Mouse (Mus musculus): Measurements from ENCODE around the gene Ndufaf1. TPM values are rescaled to one million over a fixed set of nuclear protein-coding genes. Genes with fewer than 3 reads are reported as not detected.

The Ndufaf1 gene
- polyA plus RNA-seq (2012; fragmentation: generic; extraction: Trizol): 19.5 TPM

GRCm38 (mm10) chr2:119662220-119663182 lies at the start of gene Ndufaf1:
Ndufaf1 (minus strand) TSS chr2:119662827.
- peaks cover 19% of the 10 kb centered on the region for H3K79me2 ChIP-seq (ENCODE audit: control insufficient read depth, insufficient read depth)
- H3K36me3 ChIP-seq (ENCODE audit: control insufficient read depth, insufficient read depth): no peaks in the 10 kb centered on the region
- H3K27me3 ChIP-seq (ENCODE audit: control insufficient read depth, insufficient read depth, insufficient read length): no peaks in the 10 kb centered on the region
- H3ac ChIP-seq (ENCODE audit: control insufficient read depth, insufficient read length): peak within 1 kb of the TSS; percentile 49
- peak; percentile 34 for TF ChIP-seq MAX (IDR thresholded peaks at IDR 0.05; ENCODE audit: low read depth)
- peak; percentile 68 for TF ChIP-seq POLR2AphosphoS2 (IDR thresholded peaks at IDR 0.05; ENCODE audit: insufficient read length, low read depth)
- no peak for TF ChIP-seq MYOG (IDR thresholded peaks at IDR 0.05; ENCODE audit: control insufficient read depth in 1 of 3, insufficient read depth in 1 of 3, insufficient read length in 2 of 3, low read depth in 2 of 3)
- no peak for TF ChIP-seq E2F4 (IDR thresholded peaks at IDR 0.05; ENCODE audit: insufficient read depth)
- no peak for TF ChIP-seq TCF3 (IDR thresholded peaks at IDR 0.05; ENCODE audit: insufficient read length, low read depth)
- no peak for TF ChIP-seq SRF (IDR thresholded peaks at IDR 0.05; ENCODE audit: control insufficient read depth, insufficient read length, low read depth)
- no peak for TF ChIP-seq MYOD1 (IDR thresholded peaks at IDR 0.05; ENCODE audit: control insufficient read depth in 1 of 3, insufficient read length in 2 of 3, low read depth in 2 of 3)
- TF ChIP-seq USF1 (IDR thresholded peaks at IDR 0.05; ENCODE audit: low read depth): no peak
- no peak for TF ChIP-seq REST (IDR thresholded peaks at IDR 0.05; ENCODE audit: insufficient read depth, insufficient read length)
- no peak for TF ChIP-seq CEBPB (IDR thresholded peaks at IDR 0.05; ENCODE audit: insufficient read depth, poor library complexity, severe bottlenecking)
- TF ChIP-seq TCF12 (IDR thresholded peaks at IDR 0.05; ENCODE audit: insufficient read depth, poor library complexity, severe bottlenecking): no peak
- TF ChIP-seq POLR2A (IDR thresholded peaks at IDR 0.05; ENCODE audit: insufficient read length, low read depth): peak; percentile 59
- H3K4me2 ChIP-seq (ENCODE audit: low read depth): peak within 1 kb of the TSS; percentile 96
- H3K4me3 ChIP-seq: peak within 1 kb of the TSS; percentile 79

DNA sequence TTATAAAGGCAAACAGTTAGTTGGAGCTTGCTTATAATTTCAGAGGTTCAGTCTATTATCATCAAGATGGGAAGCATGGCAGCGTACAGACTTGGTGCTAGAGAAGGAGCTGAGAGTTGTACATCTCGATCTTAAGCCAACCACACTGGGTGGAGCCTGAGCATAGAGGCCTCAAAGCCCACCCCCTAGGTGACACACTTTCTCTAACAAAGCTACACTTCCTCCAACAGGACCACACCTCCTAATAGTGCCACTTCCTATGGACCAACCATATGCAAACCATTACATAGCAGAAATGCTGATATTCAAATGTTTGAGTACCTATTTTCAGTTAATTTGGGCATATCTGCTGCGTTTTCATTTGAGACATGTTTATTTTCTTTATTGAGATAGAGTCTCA lies 47.4 kb upstream of the Ndufaf1 start:
- TF ChIP-seq TCF3 (IDR thresholded peaks at IDR 0.05; ENCODE audit: insufficient read length, low read depth): no peak
- no peak for TF ChIP-seq CEBPB (IDR thresholded peaks at IDR 0.05; ENCODE audit: insufficient read depth, poor library complexity, severe bottlenecking)
- no peak for TF ChIP-seq MAX (IDR thresholded peaks at IDR 0.05; ENCODE audit: low read depth)
- no peak for TF ChIP-seq MYOG (IDR thresholded peaks at IDR 0.05; ENCODE audit: control insufficient read depth in 1 of 3, insufficient read depth in 1 of 3, insufficient read length in 2 of 3, low read depth in 2 of 3)
- no peak for TF ChIP-seq POLR2AphosphoS2 (IDR thresholded peaks at IDR 0.05; ENCODE audit: insufficient read length, low read depth)
- no peak for TF ChIP-seq TCF12 (IDR thresholded peaks at IDR 0.05; ENCODE audit: insufficient read depth, poor library complexity, severe bottlenecking)
- TF ChIP-seq REST (IDR thresholded peaks at IDR 0.05; ENCODE audit: insufficient read depth, insufficient read length): no peak
- no peak for TF ChIP-seq POLR2A (IDR thresholded peaks at IDR 0.05; ENCODE audit: insufficient read length, low read depth)
- TF ChIP-seq SRF (IDR thresholded peaks at IDR 0.05; ENCODE audit: control insufficient read depth, insufficient read length, low read depth): no peak
- no peak for TF ChIP-seq USF1 (IDR thresholded peaks at IDR 0.05; ENCODE audit: low read depth)
- no peak for TF ChIP-seq MYOD1 (IDR thresholded peaks at IDR 0.05; ENCODE audit: control insufficient read depth in 1 of 3, insufficient read length in 2 of 3, low read depth in 2 of 3)
- no peak for TF ChIP-seq E2F4 (IDR thresholded peaks at IDR 0.05; ENCODE audit: insufficient read depth)
- Histone ChIP-seq H3K36me3 (ENCODE audit: control insufficient read depth, insufficient read depth) (peaks cover 22% of the 10 kb centered on the region), H3K4me3 (no peak overlapping the region), H3ac (ENCODE audit: control insufficient read depth, insufficient read length) (no peak overlapping the region), H3K79me2 (ENCODE audit: control insufficient read depth, insufficient read depth) (no peaks in the 10 kb centered on the region), H3K27me3 (ENCODE audit: control insufficient read depth, insufficient read depth, insufficient read length) (no peaks in the 10 kb centered on the region), H3K4me2 (ENCODE audit: low read depth) (no peak overlapping the region)

DNA sequence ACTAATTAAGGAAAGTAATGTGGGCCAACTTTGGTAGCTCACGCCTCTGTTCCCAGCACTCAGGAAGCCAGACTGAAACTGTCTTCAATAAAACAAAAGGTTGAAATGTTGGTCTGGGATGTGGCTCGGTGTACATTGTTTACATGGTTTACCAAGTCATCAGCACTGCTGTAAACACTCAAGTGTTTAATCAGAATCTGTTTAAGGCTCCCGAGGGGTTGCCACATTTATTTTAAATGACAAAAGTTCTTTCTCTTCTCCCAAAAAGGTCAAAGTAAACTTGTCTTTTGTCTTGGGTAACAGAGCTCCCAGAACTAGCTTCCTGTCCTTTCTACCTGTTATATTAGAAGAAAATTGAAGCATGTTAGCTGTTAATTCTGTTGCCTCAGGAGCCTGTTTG lies 45.0 kb upstream of the Ndufaf1 start:
- H3K36me3 ChIP-seq (ENCODE audit: control insufficient read depth, insufficient read depth): peaks cover 17% of the 10 kb centered on the region
- no peak overlapping the region for H3K4me3 ChIP-seq
- no peak overlapping the region for H3K4me2 ChIP-seq (ENCODE audit: low read depth)
- H3K27me3 ChIP-seq (ENCODE audit: control insufficient read depth, insufficient read depth, insufficient read length): no peaks in the 10 kb centered on the region
- no peak for TF ChIP-seq SRF (IDR thresholded peaks at IDR 0.05; ENCODE audit: control insufficient read depth, insufficient read length, low read depth)
- no peak for TF ChIP-seq CEBPB (IDR thresholded peaks at IDR 0.05; ENCODE audit: insufficient read depth, poor library complexity, severe bottlenecking)
- no peak for TF ChIP-seq POLR2AphosphoS2 (IDR thresholded peaks at IDR 0.05; ENCODE audit: insufficient read length, low read depth)
- TF ChIP-seq REST (IDR thresholded peaks at IDR 0.05; ENCODE audit: insufficient read depth, insufficient read length): no peak
- TF ChIP-seq MYOG (IDR thresholded peaks at IDR 0.05; ENCODE audit: control insufficient read depth in 1 of 3, insufficient read depth in 1 of 3, insufficient read length in 2 of 3, low read depth in 2 of 3): no peak
- TF ChIP-seq POLR2A (IDR thresholded peaks at IDR 0.05; ENCODE audit: insufficient read length, low read depth): no peak
- TF ChIP-seq TCF3 (IDR thresholded peaks at IDR 0.05; ENCODE audit: insufficient read length, low read depth): no peak
- no peak for TF ChIP-seq TCF12 (IDR thresholded peaks at IDR 0.05; ENCODE audit: insufficient read depth, poor library complexity, severe bottlenecking)
- no peak for TF ChIP-seq E2F4 (IDR thresholded peaks at IDR 0.05; ENCODE audit: insufficient read depth)
- no peak for TF ChIP-seq USF1 (IDR thresholded peaks at IDR 0.05; ENCODE audit: low read depth)
- TF ChIP-seq MYOD1 (IDR thresholded peaks at IDR 0.05; ENCODE audit: control insufficient read depth in 1 of 3, insufficient read length in 2 of 3, low read depth in 2 of 3): no peak
- TF ChIP-seq MAX (IDR thresholded peaks at IDR 0.05; ENCODE audit: low read depth): no peak
- no peaks in the 10 kb centered on the region for H3K79me2 ChIP-seq (ENCODE audit: control insufficient read depth, insufficient read depth)
- no peak overlapping the region for H3ac ChIP-seq (ENCODE audit: control insufficient read depth, insufficient read length)

DNA sequence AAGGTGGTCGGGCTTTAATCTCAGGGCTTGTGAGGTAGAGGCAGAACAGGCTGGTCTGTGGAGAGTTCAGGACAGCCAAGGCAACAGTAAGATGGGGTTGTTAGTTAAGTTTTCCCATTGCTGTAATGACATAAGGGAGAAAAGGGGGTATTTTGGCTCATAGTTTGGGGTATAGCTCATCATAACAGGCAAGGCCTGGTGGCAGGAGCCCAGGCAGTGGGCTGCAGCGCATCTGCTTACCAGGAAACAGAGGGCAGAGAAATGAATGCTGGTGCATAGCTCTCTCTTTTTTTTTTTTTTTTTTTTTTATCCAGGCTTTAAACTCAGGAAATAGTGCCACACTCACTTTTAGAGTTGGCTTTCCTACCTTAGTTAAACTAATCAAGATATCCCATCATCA lies 40.5 kb upstream of the Ndufaf1 start:
- Histone ChIP-seq H3K4me3 (no peak overlapping the region), H3K4me2 (ENCODE audit: low read depth) (no peak overlapping the region), H3K79me2 (ENCODE audit: control insufficient read depth, insufficient read depth) (no peaks in the 10 kb centered on the region), H3K36me3 (ENCODE audit: control insufficient read depth, insufficient read depth) (peaks cover 8% of the 10 kb centered on the region), H3ac (ENCODE audit: control insufficient read depth, insufficient read length) (no peak overlapping the region), H3K27me3 (ENCODE audit: control insufficient read depth, insufficient read depth, insufficient read length) (no peaks in the 10 kb centered on the region)
- TF ChIP-seq E2F4 (IDR thresholded peaks at IDR 0.05; ENCODE audit: insufficient read depth) (no peak), SRF (IDR thresholded peaks at IDR 0.05; ENCODE audit: control insufficient read depth, insufficient read length, low read depth) (no peak), REST (IDR thresholded peaks at IDR 0.05; ENCODE audit: insufficient read depth, insufficient read length) (no peak), TCF12 (IDR thresholded peaks at IDR 0.05; ENCODE audit: insufficient read depth, poor library complexity, severe bottlenecking) (no peak), POLR2A (IDR thresholded peaks at IDR 0.05; ENCODE audit: insufficient read length, low read depth) (no peak), MAX (IDR thresholded peaks at IDR 0.05; ENCODE audit: low read depth) (no peak), MYOD1 (IDR thresholded peaks at IDR 0.05; ENCODE audit: control insufficient read depth in 1 of 3, insufficient read length in 2 of 3, low read depth in 2 of 3) (no peak), TCF3 (IDR thresholded peaks at IDR 0.05; ENCODE audit: insufficient read length, low read depth) (no peak), POLR2AphosphoS2 (IDR thresholded peaks at IDR 0.05; ENCODE audit: insufficient read length, low read depth) (no peak), USF1 (IDR thresholded peaks at IDR 0.05; ENCODE audit: low read depth) (no peak), MYOG (IDR thresholded peaks at IDR 0.05; ENCODE audit: control insufficient read depth in 1 of 3, insufficient read depth in 1 of 3, insufficient read length in 2 of 3, low read depth in 2 of 3) (no peak), CEBPB (IDR thresholded peaks at IDR 0.05; ENCODE audit: insufficient read depth, poor library complexity, severe bottlenecking) (no peak)
